Mouse (Mus musculus): ENCODE data around the gene Gm45618.

Gm45618 gene

DNA sequence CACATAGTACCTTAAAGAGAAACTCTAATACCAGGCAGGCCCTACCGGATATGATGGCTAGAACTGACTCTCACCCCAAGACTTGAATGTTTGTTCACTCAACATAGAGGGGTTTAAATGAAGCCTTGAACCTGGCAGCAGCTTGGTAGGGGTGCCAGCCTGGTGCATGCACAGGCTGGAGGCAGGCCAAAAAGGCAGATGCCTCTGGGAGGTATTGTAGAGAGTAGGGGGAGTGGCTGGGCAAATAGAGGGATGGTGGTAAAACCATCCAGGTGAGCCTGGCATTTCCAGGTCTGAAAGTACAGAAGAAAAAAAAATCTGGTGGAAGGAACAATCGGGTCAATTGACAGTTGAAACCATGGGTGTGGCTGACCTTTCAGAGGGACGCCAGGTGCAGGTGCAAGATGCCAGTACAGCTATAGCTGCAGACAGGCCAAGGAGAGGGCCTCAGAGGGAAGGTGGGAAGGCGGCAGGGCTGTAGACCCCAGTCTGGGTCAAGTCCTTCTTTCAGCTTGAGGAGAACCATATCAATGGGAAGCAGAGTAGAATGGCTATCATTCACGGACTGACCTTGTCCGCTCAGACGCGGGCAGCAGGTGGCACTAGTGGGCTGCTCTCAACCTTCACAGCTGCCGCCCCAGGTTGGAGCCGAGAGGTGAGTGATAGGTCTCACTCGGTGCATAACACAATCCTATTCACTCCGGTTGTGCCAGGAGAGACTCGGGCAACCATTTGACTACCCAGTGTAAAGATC lies 49.9 kb downstream of the Gm45618 start:
- DNase-seq (ENCODE audit: low spot score in 2 of 2), result no peak
